Mouse (Mus musculus): ENCODE measurements around the gene Arhgap42.

DNA sequence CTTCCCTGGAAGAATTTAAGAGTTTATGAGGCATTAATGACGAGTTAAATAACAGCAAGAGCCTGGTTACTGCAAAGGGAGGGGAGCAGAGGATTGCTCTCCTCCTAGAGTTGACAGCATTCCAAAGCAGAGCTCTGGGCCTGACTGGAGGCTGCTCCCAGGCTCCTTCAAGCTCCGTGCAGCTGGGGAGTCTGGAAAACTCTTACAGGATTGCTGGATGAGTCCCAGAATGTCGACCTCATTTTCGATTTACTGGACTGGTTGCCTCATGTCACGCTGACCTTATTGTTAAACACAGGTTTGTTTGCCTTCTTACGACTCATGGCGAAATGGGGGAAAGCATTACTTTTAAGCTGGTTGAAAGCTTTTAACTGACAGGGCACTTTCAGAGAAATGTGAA is 268.7 kb downstream of the Arhgap42 start:
- no peak for TF ChIP-seq CTCF (IDR thresholded peaks at IDR 0.05)
- TF ChIP-seq EP300 (IDR thresholded peaks at IDR 0.05), result no peak

All from lung, postnatal 0 days (tissue).